Mouse (Mus musculus): Measurements from ENCODE around the gene Eif4e2. TPM values are rescaled to one million over a fixed set of nuclear protein-coding genes. Genes with fewer than 3 reads are reported as not detected.

Eif4e2 gene
- total RNA-seq (2021) = 10 to 100 TPM; 58.2 to 60.3 TPM

DNA sequence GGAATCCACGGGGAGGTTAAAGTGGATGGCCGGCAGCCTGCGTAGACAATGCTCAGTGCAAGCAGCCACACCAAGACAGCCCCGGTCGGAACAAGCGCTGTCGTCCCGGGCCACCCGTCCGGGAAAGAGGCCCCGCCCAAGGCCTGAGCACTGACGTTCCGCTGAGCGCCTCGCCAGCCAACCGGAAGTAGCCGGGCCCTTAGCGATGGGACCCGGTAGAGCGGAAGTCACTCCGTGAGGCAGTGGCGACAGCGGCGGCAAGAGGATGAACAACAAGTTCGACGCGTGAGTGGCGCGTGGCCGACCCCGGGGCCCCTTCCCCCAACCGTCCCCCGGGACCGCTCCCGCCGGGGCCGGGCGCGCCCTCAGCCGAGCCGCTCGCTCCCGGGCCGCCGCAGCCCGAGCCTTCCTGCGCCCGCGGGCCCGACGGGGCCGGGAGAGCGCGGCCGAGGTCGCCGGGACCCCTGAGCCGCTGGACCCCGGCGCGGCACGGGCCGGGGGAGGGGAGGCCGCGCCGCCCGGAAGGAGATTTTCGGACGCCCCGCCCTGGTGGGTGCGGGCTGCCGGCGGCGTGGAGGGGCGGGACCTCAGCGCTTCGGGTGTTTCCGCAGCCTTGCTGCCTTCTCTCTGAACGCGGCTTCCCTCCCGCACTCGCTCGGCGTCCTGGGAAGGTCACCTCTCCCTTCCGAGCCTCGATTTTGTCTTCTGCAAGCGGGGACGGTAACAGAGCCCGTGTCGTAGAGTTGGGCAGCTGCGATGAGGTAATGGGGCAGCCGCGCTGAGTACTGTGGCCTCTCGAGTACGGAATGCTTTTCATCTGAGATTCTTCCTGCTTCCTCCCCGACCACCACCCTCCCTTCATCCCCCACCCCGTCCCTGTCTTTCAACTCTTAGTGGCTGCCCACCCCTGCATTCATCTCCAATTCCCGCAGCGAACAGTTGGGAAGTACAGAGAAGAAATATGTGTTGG is at the start of gene Eif4e2:
TSS of gene Eif4e2 (plus strand) at position 180 of the 970 bp plus-strand sequence.
- DNase-seq = peak; percentile 89 to 91

DNA sequence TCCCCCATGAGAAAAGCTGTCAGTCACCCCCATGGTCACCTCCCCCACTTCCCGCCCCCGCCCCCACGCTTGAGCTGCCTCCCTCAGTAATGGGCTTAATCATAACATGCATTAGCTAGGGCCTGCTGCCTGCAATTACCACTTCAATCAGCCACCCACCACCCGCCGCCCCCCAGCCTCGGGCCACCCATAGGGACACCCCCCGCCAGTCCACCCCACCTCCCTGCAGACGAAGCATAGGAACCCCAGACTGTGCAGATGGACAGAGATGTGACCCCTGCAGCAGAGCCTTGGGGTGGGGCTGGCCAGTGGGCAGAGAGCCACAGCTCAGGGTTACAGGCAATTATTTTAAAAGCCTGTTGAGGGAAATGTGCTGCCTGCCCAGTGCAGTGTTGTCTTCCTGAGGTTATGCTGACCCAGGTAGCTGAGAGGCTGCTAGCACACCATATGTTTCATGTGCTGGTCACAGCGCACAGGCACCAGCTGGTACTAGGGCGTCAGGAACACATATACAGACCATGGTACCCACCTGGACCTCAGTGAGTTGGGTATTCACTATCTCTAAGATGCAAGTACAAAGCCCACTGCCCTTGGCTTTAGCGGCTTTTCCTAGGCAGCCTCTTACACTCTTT is 49.4 kb upstream of the Eif4e2 start:
- no peak for DNase-seq

DNA sequence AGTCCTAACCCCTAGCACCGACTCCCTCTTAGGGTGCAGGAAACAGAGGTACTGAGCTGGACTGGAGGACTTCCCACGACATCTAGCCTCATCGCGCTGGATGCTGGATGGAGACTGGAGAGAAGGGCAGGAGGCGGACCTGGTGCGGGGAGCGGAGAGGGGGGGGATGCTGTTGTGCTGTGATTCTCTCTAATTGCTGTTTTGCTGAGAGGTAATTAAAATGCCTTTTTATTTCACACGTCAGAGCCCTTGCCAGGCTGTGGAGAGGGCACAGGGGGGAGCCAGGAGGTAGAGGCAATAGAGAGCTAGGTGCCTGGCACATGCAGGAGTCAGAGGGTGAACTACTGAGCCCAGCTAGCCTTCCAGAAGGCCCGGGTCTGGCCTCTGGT is 48.9 kb upstream of the Eif4e2 start:
- no peak for DNase-seq

GRCm38 (mm10) chr1:87170458-87170857 is 43.3 kb upstream of the Eif4e2 start:
- DNase-seq = no peak

- DNase-seq = no peak
These were observed 42.4 kb upstream of the Eif4e2 start for GRCm38 (mm10) chr1:87171312-87171711.

- no peak for DNase-seq
These were observed 41.4 kb upstream of the Eif4e2 start for GRCm38 (mm10) chr1:87172316-87172715.

GRCm38 (mm10) chr1:87174006-87174955 is 39.4 kb upstream of the Eif4e2 start:
- DNase-seq = peak; percentile 47 to 67

- peak; percentile 60 to 66 for DNase-seq
These were observed 37.8 kb upstream of the Eif4e2 start for GRCm38 (mm10) chr1:87175852-87176292.

DNA sequence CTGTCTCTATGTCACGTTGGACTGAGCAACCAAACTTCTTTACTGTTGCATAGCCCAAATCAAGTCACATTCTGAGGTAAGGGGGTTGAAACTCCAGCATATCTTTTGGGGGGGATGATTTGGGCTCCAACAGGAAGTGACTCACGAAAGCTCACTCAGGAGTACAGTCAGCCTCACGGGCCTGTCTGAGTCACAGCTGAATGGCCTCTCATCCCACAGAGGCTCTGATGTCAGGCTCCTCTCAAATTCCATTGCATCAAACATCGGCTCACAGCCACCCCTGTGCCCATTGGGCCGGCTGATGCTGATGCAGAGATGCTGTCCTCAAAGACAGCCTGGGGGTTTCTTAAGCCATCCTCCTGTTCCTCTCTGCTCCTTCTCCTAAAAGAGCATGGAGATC is 32.8 kb upstream of the Eif4e2 start:
- no peak for DNase-seq

DNA sequence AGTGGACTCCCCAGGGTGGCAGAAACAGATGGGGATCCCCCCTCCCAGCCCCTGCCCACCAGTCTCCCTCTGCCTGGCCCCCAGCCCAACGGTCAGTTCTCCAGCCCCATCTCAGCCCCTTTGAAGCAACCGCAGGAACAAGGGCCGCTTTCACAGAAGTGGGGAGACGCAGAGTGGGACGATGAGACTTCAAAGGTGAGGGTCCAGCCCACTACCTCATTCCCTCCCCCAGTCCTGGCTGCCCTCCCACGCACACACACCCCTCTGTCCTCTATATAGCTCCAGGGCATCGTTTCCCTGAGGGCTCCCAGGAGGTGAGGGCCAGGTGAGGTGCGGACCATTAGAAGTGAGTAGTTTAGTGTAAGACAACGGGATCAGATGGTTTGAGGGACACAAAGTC is 30.7 kb upstream of the Eif4e2 start, which contains the start of gene Prss56:
TSS of gene Prss56 (plus strand) at position 301 of the 400 bp plus-strand sequence.
- DNase-seq = no peak

DNA sequence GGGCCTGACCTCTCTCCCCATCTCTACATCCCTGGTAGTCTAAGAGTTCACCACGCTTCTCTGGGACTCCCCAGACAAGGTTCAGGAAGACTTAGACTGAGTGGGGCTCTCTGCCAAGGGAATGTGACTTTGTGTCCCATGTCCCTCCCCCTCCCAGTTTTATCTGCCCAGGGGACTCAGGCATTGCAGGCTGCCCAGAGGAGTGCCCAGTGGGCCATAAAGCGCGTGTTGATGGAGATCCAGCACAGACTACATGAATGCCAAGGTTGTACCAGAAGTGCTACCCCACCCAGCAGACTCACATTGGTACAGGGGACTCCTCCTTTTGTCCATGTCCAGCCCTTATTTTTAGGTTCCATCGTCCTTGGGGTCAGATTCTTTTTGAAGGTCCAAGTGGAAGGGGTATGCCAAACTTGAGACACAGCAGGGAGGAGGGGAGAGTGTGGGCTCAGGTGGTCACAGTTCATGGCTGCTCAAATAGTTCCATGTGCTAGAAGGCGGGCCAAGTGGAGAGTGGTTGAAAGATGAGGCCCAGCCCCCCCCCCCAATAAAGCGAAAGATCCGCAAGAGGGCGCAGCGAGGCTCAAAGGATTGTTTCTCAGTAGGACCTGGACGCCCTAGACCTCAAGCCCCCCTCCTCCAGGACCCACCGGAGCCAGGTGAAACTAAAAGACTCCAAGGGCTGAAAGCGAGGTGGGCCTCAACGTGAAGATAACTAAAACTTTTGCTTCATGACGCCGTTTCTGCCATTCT is 29.5 kb upstream of the Eif4e2 start:
- DNase-seq = no peak

DNA sequence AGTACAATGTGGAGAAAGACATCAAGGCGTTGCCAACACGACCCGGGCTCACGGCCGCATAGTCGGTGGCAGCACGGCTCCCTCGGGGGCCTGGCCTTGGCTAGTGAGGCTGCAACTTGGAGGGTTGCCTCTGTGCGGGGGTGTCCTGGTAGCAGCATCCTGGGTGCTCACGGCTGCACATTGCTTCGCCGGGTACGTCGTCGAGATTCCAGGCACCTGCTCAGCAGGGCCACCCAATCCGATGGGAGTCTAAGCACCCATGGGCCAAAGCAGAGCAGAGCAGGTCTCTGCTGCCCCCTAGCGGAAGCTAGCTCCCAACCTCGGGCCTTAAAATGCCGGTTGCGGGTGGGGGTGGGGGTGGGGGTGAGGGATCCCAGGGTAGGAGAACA is 29.0 kb upstream of the Eif4e2 start:
- peak; percentile 65 to 72 for DNase-seq

DNA sequence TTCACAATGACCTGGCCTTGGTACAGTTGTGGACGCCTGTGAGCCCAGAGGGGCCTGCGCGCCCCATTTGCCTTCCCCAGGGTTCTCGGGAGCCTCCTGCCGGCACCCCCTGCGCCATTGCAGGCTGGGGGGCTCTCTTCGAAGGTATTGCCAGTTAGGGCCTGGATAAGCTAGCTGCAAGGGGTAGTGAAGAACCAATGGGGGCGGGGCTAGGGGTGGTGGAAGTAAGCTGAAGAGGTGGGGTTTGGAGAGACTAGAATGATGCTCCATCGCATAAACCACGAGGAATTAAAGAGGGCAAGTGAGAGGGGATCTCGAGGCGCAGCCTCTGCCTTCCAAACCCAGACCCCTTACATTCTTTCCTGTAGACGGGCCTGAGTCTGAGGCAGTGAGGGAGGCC is 28.2 kb upstream of the Eif4e2 start:
- no peak for DNase-seq

DNA sequence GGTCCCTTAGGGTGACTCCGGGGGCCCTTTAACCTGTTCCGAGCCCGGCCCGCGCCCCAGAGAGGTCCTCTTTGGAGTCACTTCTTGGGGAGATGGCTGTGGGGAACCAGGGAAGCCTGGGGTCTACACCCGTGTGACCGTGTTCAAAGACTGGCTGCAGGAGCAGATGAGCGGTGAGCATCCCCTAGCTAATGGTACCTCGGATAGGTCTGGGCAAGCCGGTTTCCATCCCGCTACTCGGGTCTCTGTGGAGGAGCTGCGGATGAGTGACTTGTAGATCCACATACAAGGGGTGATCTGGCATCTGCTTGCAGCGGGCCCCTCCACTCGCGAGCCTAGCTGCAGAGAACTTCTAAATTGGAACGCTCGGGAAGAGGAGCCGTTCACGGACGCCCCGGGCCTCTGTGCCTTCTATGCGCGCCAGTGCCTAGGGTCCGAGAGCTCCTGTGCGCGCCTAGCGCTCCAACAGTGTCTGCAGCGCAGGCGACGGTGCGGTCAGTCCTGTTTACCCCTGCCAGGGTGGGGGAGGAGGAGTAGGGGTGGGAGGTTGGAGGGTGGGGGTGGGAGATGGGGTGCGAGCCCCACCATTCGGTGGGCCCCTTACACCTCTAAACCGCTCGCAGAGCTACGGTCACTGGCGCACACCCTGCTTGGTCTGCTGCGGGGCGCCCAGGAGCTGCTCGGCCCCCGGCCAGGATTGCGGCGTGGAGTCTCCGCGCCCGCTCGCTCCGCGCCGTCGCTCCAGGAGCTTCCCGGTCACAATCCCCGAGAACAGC is 27.3 kb upstream of the Eif4e2 start:
- no peak for DNase-seq

GRCm38 (mm10) chr1:87187037-87187355 is 26.7 kb upstream of the Eif4e2 start:
- DNase-seq = peak; percentile 66 to 68

DNA sequence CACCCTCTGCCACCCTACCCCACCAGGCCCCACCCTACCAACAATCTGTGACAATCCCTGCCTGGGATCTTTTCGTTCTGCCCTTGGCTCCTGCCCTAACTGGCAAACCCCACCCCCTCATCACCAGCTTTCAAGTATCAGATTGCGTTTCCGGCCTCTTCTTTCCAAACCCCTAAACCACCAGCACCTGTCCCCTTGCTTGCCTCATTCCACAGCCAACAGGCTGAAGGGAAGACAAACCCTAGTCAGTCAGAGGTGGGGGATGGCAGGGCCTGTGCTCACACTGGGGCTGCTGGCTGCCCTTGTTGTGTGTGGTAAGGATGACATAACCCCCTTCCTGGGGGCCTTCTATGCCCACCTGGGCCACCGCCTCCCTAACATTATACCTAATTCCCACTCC is 23.3 kb upstream of the Eif4e2 start, which contains the start of gene Chrnd:
TSS of gene Chrnd (plus strand) at position 179 of the 400 bp plus-strand sequence.
- no peak for DNase-seq

- no peak for DNase-seq
These were observed 16.4 kb upstream of the Eif4e2 start for GRCm38 (mm10) chr1:87197296-87197695.

DNA sequence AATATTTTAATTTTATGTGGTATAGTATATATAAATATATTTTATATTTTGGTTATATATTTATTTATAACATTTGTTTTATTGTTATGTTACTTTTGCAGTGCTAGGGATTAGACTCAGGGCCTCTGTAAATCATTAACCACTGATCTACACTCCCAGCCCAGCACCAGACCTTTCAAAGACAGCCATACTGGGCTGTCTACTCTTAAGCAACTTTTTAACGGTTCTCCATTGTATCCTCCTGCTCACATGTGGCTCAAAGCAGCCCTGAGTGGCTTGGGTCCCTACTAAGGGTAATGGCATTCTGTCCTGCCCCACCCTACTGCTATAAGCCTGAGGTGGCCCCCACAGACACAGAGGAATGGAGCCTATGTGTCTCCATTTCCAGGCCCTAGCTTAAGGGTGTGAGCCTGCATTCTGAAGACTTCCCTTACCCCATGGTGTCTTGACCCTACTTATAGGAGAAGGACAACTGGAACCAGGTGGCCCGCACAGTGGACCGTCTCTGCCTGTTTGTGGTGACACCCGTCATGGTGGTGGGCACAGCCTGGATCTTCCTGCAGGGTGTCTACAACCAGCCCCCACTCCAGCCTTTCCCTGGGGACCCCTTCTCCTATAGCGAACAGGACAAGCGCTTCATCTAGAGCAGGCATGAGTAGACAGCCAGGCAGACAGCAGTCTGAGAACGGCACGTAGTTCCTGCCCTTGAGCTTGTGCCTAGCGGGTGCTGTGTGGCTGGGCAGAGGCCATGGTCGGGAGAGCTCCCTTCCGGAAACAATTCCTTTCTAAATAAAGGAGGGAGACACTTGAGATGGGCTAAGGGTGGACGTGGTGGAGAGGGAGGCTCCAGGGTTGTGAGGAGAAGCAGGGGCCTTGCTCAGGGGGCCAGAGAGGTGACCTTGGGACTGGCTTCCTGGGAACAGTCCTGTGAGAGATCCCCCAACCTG is 15.3 kb upstream of the Eif4e2 start:
- no peak for DNase-seq

- no peak for DNase-seq
These were observed 12.9 kb upstream of the Eif4e2 start for GRCm38 (mm10) chr1:87200811-87201210.

DNA sequence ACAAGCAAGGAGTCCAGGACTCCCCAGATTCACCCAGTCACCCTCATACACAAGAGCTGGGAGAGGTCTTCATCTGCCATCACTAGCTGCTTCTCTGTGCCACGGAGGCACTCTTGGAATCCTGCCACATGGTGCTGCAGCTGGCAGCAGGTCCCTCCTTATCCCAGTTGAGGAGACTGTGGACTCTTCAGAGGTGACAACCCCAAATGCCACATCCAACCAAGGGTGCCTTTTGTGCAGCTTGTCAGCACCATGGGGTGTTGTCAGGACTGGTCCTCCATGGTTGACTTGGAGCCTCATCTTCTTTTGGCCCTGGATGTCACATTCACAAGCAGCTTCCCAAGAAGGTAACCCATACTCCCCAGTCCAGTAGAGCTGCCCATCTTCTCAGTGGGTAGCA is 11.9 kb upstream of the Eif4e2 start:
- DNase-seq = no peak
